Mouse (Mus musculus) macrophage (primary cell): Measurements from ENCODE around the gene Edem1. TPM values are rescaled to one million over a fixed set of nuclear protein-coding genes. Genes with fewer than 3 reads are reported as not detected.

Experiments
- polyA plus RNA-seq: library from polyadenylated mRNA; stranded (reverse); fragments of 250-400 nt; gene quantifications from 3 replicates; pipeline ENCODE4 v1.2.4, GENCODE M21; 2018; ENCODE audit warnings: inconsistent platforms

The Edem1 gene
- polyA plus RNA-seq, 1 experiment from 2014 or later, result 108 TPM

Other genes starting within 250 kb of the Edem1 start
- 14.2 to 18.7 TPM (median 16.9 TPM) in 3 replicates for gene Bhlhe40, start 168.0 kb upstream of the Edem1 start, polyA plus RNA-seq
- 194 to 269 TPM (median 210 TPM) in 3 replicates for gene Arl8b, start 45.5 kb upstream of the Edem1 start, polyA plus RNA-seq